ENCODE assay signal across 21 mouse cellular contexts in genomic region chr13:119742711-119743415, GRCm38 (mm10). TPM values are rescaled to one million over a fixed set of nuclear protein-coding genes. Genes with fewer than 3 reads are reported as not detected.
DNase-seq lines count a peak whose midpoint lies in the region; ATAC-seq and TF ChIP-seq lines count a peak whose summit lies in the region.
"Had no signal": no experiment of that assay in that cellular context is flagged by ENCODE, and none has a peak within 500 bp of the region (broad histone marks: within the 10 kb centered on the region; RNA-seq: fewer than 3 reads in every experiment).

No protein-coding gene starts in this region.

- no peak overlapping the region for H3K4me2 ChIP-seq in kidney, embryonic 14.5 days (replicated peaks; ENCODE audit: low read depth, low read length)

- 84% methylated on average over 6 of the region's 6 CpGs for WGBS in kidney, embryonic 14.5 days

- 0 out of 2 replicates have a peak, but pooled peaks cover 1% of the 10 kb centered on the region for H3K4me1 ChIP-seq in brown adipose tissue, adult 24 weeks (ENCODE audit: control insufficient read depth, insufficient read depth, insufficient read length, low read length)
- no peaks in the 10 kb centered on the region for H3K4me1 ChIP-seq in kidney, embryonic 14.5 days (ENCODE audit: control insufficient read depth, insufficient read depth, low read length)

- no peaks in the 10 kb centered on the region for H3K27me3 ChIP-seq in kidney, embryonic 14.5 days (ENCODE audit: control insufficient read depth, insufficient read depth, low read length)
- H3K27me3 ChIP-seq: forebrain, embryonic 15.5 days; limb, embryonic 15.5 days; midbrain, embryonic 13.5 days; neural tube, embryonic 12.5 days had no signal

- ATAC-seq in frontal cortex, adult (ENCODE audit: low TSS enrichment), result peak; percentile 71
- no peak for ATAC-seq in kidney, embryonic 14.5 days (ENCODE audit: low FRiP score, low TSS enrichment)
- ATAC-seq: lung, postnatal 0 days had no signal

- H3K9ac ChIP-seq in kidney, embryonic 14.5 days (ENCODE audit: low read depth, low read length), result no peak overlapping the region
- H3K9ac ChIP-seq: limb, embryonic 15.5 days; midbrain, embryonic 13.5 days had no signal

- H3K9me3 ChIP-seq in kidney, embryonic 14.5 days (ENCODE audit: control insufficient read depth, low read length), result no peaks in the 10 kb centered on the region
- H3K9me3 ChIP-seq: embryonic facial prominence, embryonic 10.5 days; forebrain, embryonic 15.5 days; limb, embryonic 15.5 days; midbrain, embryonic 13.5 days; neural tube, embryonic 12.5 days had no signal

- peak overlapping the region; percentile 64 for H3K27ac ChIP-seq in left cerebral cortex, adult 2 months
- H3K27ac ChIP-seq in brown adipose tissue, adult 24 weeks (replicated peaks; ENCODE audit: low read depth, low read length), result 0 out of 2 replicates have a peak overlapping the region, but pooled peaks have one; percentile 50
- H3K27ac ChIP-seq in kidney, embryonic 14.5 days (ENCODE audit: low read depth, low read length), result no peak overlapping the region
- H3K27ac ChIP-seq: limb, embryonic 15.5 days; neural tube, embryonic 12.5 days had no signal

- H3K36me3 ChIP-seq in kidney, embryonic 14.5 days (ENCODE audit: control insufficient read depth, insufficient read depth, low read length), result no peaks in the 10 kb centered on the region
- H3K36me3 ChIP-seq: embryonic facial prominence, embryonic 10.5 days; forebrain, embryonic 15.5 days; limb, embryonic 15.5 days; midbrain, embryonic 13.5 days; neural tube, embryonic 12.5 days had no signal

- DNase-seq in frontal cortex, postnatal 10 days (ENCODE audit: low spot score in 2 of 2), result no peak
- DNase-seq in left cerebral cortex, adult 2 months (ENCODE audit: extremely low spot score in 1 of 2, low spot score in 2 of 2), result no peak
- DNase-seq in left cerebral cortex, adult 11 months (ENCODE audit: low spot score), result no peak
- peak; percentile 47 for DNase-seq in telencephalon, adult 2 months (ENCODE audit: low read depth, low spot score)
- no peak for DNase-seq in retina, postnatal 1 day
- DNase-seq: adrenal gland, adult 2 months; cerebellum, adult 11 months; cerebellum, postnatal 25 days; heart, postnatal 4 days; kidney, adult 18-20 months; kidney, postnatal 10 days; spleen, adult 18-20 months had no signal

- no peak for TF ChIP-seq CTCF in left cerebral cortex, adult 2 months (IDR thresholded peaks at IDR 0.05)

- H3K4me3 ChIP-seq in left cerebral cortex, adult 2 months, result no peak overlapping the region
- H3K4me3 ChIP-seq in brown adipose tissue, adult 24 weeks (ENCODE audit: insufficient read depth, low read depth, low read length), result no peak overlapping the region
- no peak overlapping the region for H3K4me3 ChIP-seq in kidney, embryonic 14.5 days (ENCODE audit: low read length)
- H3K4me3 ChIP-seq: limb, embryonic 15.5 days; neural tube, embryonic 12.5 days had no signal

- intact Hi-C loops in left cerebral cortex, adult 2 months (cut with DNase I), result loop anchor here (2.0 to 5.0 kb wide), 2 partner anchors 14 to 96 kb away; no protein-coding TSS in a partner anchor

RNA-seq across cellular contexts. Expression of gene Nim1k, which starts 12.8 kb away (rescaled TPM):
- 10 to 100 TPM; 12.9 to 16.8 TPM for total RNA-seq in left cerebral cortex, adult 2 months (2021)
- 1.7 and 3.0 TPM in 2 replicates for polyA plus RNA-seq in brown adipose tissue, adult 24 weeks (2012; ENCODE audit: insufficient read depth, insufficient read length, missing spikeins)
- 0.74 and 1.1 TPM in 2 replicates for polyA plus RNA-seq in kidney, embryonic 14.5 days (2014; fragmentation: Nextera tagmentation; extraction: Ambion mirVana)

RNA-seq across cellular contexts. Expression of gene Zfp131, which starts 47.8 kb away (rescaled TPM):
- total RNA-seq in left cerebral cortex, adult 2 months (2021), result 10 to 100 TPM; 46.1 to 47.6 TPM
- polyA plus RNA-seq in brown adipose tissue, adult 24 weeks (2012; ENCODE audit: insufficient read depth, insufficient read length, missing spikeins), result 22.8 and 24.3 TPM in 2 replicates
- polyA plus RNA-seq in kidney, embryonic 14.5 days (2014; fragmentation: Nextera tagmentation; extraction: Ambion mirVana), result 41.7 and 43.8 TPM in 2 replicates

RNA-seq across cellular contexts. Expression of gene Hmgcs1, which starts 52.7 kb away (rescaled TPM):
- total RNA-seq in left cerebral cortex, adult 2 months (2021), result 100 to 1,000 TPM; 234 to 239 TPM
- 191 and 228 TPM in 2 replicates for polyA plus RNA-seq in brown adipose tissue, adult 24 weeks (2012; ENCODE audit: insufficient read depth, insufficient read length, missing spikeins)
- 85.4 and 161 TPM in 2 replicates for polyA plus RNA-seq in kidney, embryonic 14.5 days (2014; fragmentation: Nextera tagmentation; extraction: Ambion mirVana)
